Mouse (Mus musculus) retina, postnatal 7 days (tissue): Measurements from ENCODE around the gene Naxe.
A peak's percentile ranks its signal among the peaks of the same experiment; 100 is the strongest.

Experiments
- DNase-seq: peaks from one replicate; pipeline ENCODE4 v3.0.0-alpha.2; 2012; ENCODE audit warnings: low read depth, low spot score

The Naxe gene

DNA sequence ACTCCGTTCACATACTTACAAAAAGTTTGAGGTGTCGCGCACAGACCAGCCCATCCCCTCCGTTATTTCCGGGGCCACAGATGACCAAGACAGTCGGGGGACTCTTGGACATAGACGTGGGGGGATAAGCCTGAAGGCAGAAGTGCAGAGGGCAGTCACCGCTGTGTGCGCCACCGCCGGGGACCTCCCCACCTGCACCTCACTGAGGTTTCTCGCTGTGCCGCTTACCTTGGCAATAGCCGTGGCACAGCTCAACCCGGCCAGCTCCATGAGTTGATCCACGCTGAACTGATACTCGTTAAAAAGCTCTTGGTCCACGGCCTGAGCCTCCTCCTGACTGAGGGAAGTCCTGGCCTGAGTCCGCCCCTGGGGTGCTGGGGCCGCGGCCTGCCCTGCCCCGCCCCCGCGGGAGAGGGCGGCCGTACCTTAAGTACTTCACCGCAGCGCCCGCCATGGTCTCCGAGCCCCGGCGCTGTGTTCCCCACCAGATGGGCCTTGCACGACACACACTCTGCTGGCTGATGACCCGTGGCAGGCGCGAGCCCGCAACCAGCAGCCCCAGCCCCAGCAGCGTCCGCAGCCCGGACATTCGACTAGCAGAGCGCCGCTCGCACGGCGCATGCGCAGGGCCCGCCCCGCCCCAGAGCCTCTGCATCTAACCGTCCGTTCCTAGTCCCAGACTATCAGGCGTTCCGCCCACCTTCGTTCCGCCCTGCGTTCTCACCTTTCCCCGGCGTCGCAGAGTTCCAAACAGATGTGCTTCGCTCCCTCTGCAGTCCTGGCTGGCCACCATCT is at the start of gene Naxe:
TSS of gene Naxe (minus strand) at position 594 of the 795 bp plus-strand sequence.
- peak; percentile 82 for DNase-seq

- no peak for DNase-seq
These were observed 47.8 kb upstream of the Naxe start for GRCm38 (mm10) chr3:88106126-88106525.

- DNase-seq = no peak
These were observed 44.3 kb upstream of the Naxe start for GRCm38 (mm10) chr3:88102611-88103010.

DNA sequence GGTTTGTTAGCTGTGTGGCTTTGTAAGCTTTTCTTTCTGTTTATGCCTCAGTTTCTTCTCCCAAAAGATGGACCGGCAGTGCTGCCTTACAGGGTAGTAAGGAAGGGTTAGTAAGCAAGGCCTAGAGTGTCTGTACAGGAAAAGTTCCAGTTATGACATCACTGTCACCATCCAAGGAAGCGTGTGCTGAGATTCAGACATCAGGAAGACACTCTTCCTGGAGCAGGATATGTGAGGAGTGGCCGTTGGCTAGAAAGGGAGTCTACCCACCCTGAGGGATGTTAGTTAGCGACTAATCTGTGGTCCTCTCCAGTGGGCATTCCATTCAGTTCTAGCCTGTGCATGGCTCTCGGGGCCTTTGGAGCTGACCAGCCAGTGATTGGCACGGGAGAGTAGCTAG is 43.9 kb upstream of the Naxe start:
- DNase-seq = no peak

GRCm38 (mm10) chr3:88101736-88102135 is 43.4 kb upstream of the Naxe start:
- DNase-seq = no peak

DNA sequence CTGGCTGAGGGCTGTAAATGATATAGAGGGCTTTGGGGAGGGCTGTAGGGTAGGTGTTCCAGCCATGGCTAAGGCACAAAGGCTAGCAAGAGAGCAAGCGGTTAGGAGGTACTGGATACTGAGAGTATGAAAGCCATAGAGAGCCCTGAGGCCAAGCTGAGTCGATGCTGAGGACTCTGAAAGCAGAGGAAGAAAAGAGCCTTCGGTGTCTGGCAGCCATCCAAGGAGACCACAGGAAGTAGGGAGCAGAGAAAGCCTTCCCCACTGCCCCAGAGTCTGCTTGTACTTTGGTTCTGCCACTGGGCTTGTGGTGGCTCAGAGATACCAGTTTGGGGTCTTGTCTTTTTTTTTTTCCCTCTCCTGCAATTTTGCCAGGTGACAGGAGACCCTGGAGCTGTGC is 42.0 kb upstream of the Naxe start:
- DNase-seq = no peak

- no peak for DNase-seq
These were observed 39.4 kb upstream of the Naxe start for GRCm38 (mm10) chr3:88097666-88098065.

- no peak for DNase-seq
These were observed 35.8 kb upstream of the Naxe start for GRCm38 (mm10) chr3:88094126-88094525.

DNA sequence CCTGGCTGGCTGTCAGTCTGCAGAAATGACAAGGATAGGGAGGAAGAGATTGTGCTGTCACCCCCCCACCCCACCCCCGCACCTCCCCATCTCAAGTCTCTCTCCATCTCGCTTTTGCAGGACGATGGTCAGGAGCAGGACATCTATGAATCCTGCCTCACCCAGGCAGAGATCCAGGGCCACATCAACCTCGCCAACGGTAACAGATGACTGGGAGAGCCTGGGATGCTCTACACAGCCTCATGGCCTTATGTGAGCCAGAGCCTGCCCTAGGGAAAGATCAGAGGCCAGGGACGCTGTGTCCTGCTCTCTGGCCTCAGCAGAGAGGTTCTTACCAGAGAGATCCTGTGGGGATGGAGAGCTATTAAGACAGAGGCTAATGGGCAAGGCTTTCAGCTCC is 32.3 kb upstream of the Naxe start:
- no peak for DNase-seq

DNA sequence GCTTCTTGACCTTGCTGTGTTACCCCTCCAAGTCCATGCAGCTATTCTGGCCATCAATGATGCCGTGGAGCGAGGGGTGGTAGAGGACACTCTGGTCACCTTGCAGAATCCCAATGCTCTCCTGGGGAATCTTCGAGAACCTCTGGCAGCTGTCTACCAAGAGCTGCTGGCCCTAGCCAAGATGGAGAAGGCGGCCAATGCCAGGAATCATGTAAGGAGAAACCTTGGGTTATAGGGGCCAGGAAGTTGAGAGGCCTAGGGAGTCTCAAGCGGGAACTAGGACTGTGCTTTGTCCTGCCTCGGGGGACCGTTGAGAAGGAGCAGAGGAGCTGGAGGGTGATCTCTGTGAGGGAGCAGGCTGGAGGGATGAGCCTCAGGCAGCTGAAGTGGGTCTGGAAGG is 31.8 kb upstream of the Naxe start:
- DNase-seq = no peak

DNA sequence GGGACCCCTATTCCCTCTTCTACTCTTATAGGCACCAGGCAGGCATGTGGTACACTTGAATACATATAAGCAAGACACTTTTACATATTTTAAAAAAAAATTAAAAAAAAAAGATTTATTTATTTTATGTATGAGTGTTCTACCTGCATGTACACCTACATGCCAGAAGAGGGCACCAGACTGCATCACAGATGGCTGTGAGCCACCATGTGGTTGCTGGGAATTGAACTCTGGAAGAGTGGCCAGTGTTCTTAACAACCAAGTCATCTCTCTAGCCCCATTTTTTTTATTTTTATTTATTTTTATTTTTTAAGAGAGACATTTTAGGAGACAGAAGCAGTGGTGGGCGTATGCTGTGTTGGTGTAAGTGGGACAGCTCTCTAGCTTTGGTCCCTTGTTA is 29.4 kb upstream of the Naxe start:
- DNase-seq = no peak

- DNase-seq = no peak
These were observed 27.2 kb upstream of the Naxe start for GRCm38 (mm10) chr3:88085459-88085858.

GRCm38 (mm10) chr3:88084001-88084400 is 25.7 kb upstream of the Naxe start:
- DNase-seq = no peak

DNA sequence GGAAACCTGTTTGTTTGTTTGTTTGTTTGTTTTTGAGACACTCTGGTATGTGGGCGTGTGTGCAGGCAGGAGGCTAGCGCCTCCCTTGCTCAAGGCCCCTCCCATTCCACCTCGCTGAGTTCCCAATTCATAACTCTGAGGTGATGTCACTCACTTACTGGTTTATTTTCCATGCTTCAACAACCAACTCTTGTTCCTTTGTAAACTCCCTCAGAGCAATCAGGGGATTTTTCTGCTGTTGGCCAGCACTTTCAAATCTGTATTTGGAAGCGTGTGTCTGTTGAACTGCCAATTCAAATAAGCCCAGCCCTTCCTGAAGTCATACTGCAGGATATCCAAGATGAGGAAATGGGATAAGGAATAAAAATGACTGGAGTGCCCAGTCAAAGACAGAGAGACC is 24.4 kb upstream of the Naxe start:
- DNase-seq = no peak

DNA sequence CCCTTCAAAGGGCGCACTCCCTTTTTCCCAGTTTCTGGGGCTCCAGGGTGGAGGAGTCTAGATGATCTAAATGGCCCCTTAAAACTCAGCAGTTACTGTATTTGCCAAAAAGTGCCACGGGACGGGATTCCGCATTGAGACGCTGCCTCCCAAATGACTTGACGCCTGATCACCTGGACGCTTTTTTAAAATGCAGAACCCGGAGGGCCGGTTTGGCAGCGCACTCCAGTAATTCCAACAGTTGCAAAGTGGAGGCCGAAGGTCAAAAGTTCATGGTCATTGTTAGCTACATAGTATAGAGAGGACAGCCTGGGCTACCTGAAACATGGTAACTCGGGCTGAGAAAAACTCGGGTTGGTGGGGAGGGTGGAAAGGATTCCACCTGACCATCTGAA is 23.9 kb upstream of the Naxe start:
- no peak for DNase-seq

GRCm38 (mm10) chr3:88081345-88082223 is 23.3 kb upstream of the Naxe start, which contains the start of gene Iqgap3:
Iqgap3 (plus strand) TSS chr3:88081971.
- DNase-seq = peak; percentile 87

DNA sequence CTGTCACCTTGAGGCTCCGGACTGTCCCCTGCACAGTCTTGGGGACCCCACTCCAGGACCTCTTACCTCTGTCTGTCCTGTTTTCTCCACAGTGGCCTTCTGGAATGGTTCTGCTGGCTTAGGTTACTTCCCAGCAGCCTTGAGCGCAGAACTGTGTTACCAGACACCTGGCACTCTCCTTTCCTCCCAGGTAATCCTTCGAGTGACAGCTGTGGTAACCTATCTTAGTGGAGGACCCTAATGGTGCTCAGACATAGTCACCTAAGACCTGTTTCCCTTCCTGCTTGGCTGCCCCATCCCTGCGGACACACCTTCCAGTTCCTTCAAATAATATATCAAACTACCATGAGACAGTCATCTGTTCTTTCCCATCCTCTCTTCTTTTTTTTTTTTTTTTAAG is 19.9 kb upstream of the Naxe start, which contains the start of gene Ttc24:
TSS of gene Ttc24 (minus strand) at position 101 of the 400 bp plus-strand sequence.
- no peak for DNase-seq

DNA sequence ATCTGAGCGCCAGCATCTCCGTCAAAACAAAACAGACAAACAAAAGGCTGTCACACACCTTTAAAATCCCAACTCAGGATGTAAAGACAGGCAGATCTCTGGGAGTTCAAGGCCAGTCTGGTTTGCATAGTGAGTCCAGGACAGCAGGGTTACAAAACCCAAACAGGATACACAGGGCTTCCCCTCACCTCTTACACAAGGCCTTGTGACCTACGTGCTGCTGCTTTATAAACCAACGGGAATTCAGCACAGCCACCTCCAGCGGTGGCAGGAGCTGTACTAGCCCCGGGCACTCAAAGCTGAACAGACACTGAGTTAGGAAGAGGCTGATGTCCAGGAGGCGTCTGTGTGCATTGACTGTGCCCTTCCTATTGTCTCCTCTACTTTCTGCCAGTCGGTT is 19.1 kb upstream of the Naxe start:
- no peak for DNase-seq

DNA sequence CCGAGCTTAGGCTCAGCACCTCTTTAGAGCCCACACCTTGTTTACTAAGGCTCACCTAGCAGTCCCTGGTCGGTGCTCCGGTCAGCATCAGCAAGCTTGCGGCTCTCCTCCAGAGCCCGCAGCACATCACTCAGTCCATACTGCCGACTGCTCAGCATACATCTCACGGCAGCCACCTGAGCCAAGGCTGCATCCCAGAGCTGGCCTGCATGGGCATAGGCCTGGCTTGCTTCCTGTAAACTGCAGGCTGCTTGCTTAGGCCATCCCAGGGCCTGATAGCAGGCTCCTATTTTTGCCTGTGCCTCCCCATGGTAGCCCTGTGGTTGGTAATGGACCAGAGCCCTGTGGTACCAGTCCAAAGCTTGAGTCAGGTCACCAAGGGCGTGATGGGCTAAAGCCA is 16.5 kb upstream of the Naxe start:
- DNase-seq = no peak

DNA sequence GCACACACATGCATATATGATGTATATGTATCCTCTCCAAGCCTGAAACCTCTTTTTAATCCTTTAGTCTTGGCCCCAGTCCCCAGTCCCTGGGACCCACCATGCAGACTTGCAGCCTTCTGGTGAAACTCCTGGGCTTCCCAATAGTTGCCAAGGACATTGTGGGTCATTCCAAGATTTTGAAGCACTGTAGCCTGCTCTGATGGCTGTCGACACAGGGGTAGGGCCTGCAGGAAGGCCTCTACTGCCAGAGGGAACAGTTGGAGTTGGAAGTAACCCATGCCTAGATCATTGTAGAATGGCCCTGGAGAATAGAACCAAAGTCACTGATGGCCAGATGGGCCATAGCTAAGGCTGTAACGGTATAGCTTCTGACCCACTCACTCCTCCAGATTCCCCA is 16.1 kb upstream of the Naxe start:
- DNase-seq = no peak

DNA sequence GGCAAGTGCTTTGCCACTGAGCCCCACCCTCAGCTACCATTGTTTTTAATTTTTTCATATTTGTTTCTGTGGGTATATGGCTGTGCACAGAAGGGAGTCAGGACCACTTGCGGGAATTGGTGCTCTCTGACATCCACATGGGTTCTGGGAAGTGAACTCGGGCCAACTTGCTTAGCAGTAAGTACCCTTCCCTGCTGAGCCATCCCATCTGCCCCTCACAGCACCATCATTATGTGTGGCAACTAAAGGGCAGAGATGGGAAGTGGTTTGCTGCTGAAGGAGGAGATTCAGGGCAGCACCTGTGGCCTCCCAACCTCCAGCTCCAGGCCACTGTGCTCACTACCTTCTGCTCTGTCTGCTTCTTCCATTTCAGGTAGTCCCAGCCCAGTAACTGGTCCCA is 15.3 kb upstream of the Naxe start:
- no peak for DNase-seq

DNA sequence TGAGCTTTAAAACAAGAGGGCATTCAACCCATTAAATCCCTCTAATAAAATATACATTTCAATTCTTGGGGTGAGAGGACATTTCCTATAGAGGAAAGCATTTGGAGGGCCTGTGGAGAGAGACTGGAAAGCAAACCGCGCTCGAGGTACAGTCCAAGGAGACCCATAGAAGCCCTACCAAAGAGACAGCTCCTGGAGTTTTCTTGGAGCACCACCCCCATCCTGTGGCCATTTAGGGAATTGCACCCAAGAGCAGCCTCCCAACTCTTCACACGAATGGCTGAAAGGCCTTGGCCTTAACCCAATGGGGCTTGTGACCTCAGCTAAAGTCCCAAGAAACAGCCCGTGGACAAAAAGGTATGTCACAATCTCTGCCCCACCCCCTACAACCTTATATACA is 13.5 kb upstream of the Naxe start:
- DNase-seq = peak; percentile 81

DNA sequence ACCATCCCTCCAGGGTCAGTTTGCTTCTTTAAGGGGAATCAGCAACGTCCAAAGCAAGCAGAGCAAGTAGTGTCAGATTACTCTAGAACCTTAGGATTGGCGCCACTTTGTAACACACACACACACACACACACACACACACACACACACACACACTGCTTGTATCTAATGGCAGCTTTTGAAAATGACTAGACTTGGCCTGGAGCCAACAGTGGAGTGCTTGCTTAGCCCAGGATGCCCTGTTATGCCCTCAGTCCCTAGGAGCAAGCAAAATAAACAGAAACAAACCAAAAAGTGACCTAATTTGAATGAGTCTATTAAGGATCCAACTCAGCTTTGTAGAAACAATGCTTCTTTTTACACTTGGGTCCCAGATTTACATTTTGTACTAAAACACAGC is 10.1 kb upstream of the Naxe start:
- DNase-seq = no peak
